In genomic region chr6:144236581-144236980, GRCm38 (mm10) we compare ENCODE assay signal across 11 mouse cellular contexts.
"Had no signal": no experiment of that assay in that cellular context is flagged by ENCODE, and none has a peak within 500 bp of the region (broad histone marks: within the 10 kb centered on the region; RNA-seq: fewer than 3 reads in every experiment).

No protein-coding gene starts in this region.

- H3K4me3 ChIP-seq: midbrain, embryonic 13.5 days; midbrain, embryonic 15.5 days; neural tube, embryonic 12.5 days had no signal

- H3K36me3 ChIP-seq: midbrain, embryonic 13.5 days; midbrain, embryonic 15.5 days; neural tube, embryonic 12.5 days had no signal

- H3K27me3 ChIP-seq: midbrain, embryonic 13.5 days; midbrain, embryonic 15.5 days; neural tube, embryonic 12.5 days had no signal

- H3K4me1 ChIP-seq: midbrain, embryonic 13.5 days; midbrain, embryonic 15.5 days; neural tube, embryonic 12.5 days had no signal

- H3K27ac ChIP-seq: midbrain, embryonic 13.5 days; midbrain, embryonic 15.5 days; neural tube, embryonic 12.5 days had no signal

- DNase-seq: lung, adult 18-20 months; lung, embryonic 14.5 days; lung, postnatal 10 days; lung, postnatal 4 days; right cerebral cortex, postnatal 14 days; thymus, adult 18-20 months; thymus, postnatal 14 days; thymus, postnatal 36 days had no signal
